Mouse (Mus musculus) induced T-regulatory cell, adult 2 months (primary cell): Measurements from ENCODE around the gene Idnk.

Experiments
- DNase-seq: peaks from one replicate; pipeline ENCODE4 v3.0.0-alpha.2; 2012; ENCODE audit warnings: low read depth

Gene Idnk

GRCm38 (mm10) chr13:58147760-58148159, 9.7 kb upstream of the Idnk start:
- DNase-seq = no peak

DNA sequence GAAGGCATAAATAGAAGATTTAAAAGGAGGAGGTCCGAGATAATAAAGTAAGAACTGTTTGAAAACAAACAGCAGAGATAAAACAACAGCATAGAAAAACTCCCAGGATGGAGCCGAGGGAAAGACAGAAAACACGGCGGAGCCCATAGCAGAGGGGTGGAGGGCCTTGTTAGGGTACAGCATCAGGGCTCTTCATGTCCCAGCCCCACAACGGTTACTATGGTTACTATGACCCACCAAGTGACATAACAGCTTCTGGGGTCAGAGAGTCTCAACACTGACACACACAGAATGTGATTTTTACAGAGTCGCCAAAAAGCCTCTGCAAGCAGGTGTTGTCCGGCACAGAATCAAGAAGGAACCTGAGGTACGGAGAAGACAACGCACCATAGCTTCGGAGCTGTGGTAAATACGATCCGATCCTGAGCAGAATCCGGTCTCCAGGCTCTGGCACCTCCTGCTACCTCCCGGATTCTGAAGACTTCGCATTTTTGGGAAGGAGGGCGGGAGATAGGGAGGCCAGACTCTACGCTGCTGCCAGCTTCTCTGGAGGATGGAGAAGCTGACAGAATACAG, 9.1 kb upstream of the Idnk start:
- DNase-seq = peak; percentile 57

DNA sequence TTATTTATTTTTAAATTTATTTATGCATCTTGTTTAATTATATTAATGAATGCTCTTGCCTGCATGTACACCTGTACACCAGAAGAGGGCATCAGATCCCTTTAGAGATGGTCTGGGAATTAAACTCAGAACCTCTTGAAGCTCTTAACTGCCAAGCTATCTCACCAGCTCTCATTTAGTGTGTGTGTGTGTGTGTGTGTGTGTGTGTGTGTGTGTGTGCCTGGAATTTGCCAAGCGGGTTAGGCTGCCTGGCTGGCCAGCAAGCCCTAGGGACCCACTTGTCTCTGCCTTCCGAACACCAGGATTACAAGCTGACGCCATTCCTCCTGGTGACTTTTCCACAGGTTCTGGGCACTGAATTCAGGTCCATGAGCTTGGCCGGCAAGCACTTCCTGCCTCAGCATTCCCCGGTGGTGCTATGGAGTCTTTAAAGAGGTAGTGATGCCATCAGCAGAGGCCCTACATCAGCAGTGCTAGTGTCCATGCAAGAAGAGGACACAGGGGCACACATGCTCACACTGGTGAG, 8.4 kb upstream of the Idnk start:
- no peak for DNase-seq

DNA sequence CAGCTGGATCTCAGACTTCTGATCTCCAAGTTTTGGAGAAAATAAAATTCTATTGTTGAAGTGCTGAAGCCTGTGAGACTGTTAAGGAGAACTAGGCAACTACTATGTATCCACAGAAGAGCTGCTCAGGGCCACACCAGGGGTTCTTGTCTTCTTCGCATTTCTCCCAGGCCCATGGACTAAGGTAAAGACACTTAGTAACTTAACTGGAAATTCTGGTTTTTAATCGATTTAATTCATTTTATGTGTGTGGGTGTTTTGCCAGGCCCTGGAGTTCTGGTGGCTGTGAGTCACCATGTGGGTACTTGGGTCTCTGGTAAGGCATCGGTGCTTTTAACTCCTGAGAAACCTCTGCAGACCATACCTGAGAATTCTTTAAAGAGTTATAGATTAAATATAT, 7.8 kb upstream of the Idnk start:
- no peak for DNase-seq

- no peak for DNase-seq
These were observed 7.0 kb upstream of the Idnk start for GRCm38 (mm10) chr13:58150442-58150841.

GRCm38 (mm10) chr13:58156031-58156430, 1.4 kb upstream of the Idnk start:
- DNase-seq = peak; percentile 35

DNA sequence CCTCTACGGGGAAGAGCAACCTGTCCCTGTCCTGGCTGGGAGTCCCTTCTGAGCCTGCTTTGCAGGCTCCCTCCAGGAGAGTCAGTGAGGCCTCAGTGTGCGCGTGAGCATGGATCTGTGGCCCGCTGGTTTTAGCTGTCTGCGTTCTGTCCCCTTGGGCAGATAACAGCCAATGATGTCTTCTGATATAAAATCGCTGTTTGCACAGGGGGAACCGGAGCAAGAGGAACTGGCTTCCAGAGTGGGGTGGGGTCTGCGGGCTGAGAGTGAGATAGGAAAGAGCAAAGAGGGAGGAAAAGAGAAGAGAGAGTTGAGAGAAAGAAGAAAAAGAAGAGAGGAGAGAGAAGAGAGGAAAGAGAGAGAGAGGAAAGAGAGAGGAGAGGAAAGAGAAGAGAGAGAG, 413 bp upstream of the Idnk start:
- no peak for DNase-seq

GRCm38 (mm10) chr13:58158099-58158912, 857 bp downstream of the Idnk start:
- DNase-seq = peak; percentile 96

GRCm38 (mm10) chr13:58160761-58161160, 3.3 kb downstream of the Idnk start:
- no peak for DNase-seq

DNA sequence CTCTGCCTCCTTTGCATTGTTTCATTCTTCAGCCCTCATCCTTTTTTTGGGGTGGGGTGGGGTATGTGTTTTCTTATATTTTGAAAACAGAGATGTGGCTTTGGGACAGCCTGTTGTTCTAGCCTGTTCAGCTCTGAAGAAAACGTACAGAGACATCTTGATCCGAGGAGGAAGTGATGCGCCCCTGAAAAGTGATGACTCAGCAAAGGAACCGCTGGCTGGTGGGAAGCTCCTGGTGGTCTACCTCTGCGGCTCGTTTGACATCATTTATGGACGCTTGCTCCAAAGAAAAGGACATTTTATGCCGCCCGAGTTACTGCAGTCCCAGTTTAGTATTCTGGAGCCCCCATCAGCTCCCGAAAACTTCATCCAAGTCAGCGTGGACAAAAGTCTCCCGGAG, 5.9 kb downstream of the Idnk start:
- no peak for DNase-seq

- no peak for DNase-seq
These were observed 10.7 kb downstream of the Idnk start for GRCm38 (mm10) chr13:58168119-58168518.

GRCm38 (mm10) chr13:58176105-58176504, 18.7 kb downstream of the Idnk start:
- DNase-seq = no peak

DNA sequence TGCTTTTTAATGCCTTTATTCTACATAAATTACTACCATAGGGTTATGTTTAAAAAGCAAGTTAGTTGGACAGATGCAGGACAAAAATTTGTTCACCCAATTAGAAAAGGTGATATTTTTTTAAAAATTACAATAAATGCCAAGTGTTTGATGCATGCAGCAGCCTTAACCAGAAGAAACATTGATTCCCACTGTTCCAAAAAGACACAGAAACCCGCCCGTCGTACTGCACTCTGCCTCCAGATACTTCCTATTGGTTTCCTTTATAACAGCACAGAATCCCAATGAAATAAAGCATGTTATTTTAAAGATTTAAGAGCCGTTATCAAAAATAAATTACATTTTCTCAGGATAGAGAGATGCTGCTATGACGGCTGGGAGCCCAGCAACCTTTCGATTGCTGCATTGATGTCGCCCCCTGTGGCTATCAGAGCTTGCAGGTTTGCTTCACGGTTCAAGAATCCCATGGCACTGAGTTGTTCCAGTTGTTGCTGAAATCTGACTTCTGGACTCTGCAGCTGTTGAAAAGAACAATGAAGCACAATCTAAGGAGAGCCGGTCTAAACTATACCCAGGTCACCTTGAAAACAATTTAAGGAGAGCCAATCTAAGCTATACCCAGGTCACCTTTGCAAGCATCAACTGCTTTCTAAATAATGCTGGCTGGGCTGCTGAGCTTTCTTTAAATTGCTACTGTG, 20.2 kb downstream of the Idnk start:
- DNase-seq = no peak

- DNase-seq = no peak
These were observed 24.4 kb downstream of the Idnk start for GRCm38 (mm10) chr13:58181607-58182551.

- DNase-seq = no peak
These were observed 26.7 kb downstream of the Idnk start for GRCm38 (mm10) chr13:58184111-58184510.

DNA sequence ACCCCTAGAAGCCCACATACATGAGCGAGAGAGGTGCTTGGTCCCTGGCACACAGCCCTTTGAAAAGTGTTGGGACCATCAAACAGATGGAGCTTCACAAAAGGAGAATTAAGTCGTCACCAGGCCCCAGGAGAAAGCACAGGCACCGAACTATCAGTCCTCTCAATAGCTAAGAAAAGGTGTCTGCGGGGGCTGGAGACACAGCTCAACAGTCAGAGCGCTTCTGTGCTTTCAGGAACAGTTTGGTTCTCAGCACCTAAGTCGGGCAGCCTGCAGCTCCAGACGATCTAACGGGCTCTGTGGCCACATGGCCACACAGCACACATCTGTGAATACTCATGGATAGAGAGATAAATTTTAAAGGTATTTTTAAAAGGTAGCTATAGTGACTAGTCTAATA, 28.8 kb downstream of the Idnk start:
- no peak for DNase-seq

GRCm38 (mm10) chr13:58187751-58188150, 30.3 kb downstream of the Idnk start:
- DNase-seq = no peak

DNA sequence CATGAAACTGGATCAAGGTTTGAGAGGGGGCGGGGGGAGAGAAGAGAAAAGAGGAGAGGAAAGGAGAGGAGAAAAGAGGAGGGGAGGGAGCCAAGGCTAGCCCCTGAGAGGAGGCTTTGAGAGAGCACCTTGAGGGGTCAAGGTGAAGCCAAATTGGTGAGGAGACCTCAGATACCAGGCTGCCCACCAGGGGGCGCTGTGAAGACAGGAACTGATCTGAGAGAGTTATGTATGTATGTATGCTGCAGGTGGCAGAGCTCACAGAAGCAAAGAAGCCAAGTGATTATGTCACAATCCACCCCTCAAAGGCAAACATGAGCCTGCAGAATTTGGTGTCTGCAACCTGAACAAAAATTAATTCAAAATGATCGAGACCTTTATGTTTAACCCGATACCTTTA, 31.0 kb downstream of the Idnk start:
- DNase-seq = peak; percentile 90

DNA sequence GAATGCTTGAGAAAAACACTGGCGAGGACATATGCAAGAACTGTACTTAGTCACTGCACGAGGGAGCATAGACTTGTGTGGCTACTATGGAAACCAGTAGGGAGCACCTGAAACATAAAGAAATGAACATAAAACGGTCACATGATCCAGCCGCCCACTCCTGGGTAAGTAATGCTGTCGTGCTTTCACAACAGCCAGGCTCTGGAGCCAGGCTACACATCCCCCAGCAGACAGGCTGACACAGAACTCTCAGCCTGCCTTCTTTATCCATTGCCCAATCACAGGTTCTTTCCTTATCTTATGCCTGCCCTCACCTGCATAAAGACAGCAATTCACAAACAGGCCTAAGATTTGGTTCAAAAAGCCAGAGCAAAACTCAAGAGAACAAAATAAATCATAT, 32.0 kb downstream of the Idnk start:
- no peak for DNase-seq

DNA sequence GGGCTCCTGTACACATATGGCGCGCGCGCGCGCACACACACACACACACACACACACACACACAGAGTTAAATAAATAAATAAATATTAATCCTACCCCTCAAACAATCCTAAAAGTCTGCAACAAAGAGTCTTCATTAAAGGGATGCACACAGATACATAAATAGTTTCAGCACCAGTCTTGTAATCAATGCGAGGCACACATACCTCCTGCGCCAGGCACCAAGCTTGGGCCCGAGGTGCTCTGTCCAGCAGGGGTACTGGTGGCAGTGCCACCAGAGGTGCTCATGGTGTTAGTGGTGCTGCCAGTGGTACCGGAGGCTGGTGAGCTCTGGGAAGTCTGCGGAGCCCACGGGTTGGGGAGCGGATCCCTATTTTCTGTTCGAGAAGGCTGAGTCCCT, 34.1 kb downstream of the Idnk start:
- no peak for DNase-seq

DNA sequence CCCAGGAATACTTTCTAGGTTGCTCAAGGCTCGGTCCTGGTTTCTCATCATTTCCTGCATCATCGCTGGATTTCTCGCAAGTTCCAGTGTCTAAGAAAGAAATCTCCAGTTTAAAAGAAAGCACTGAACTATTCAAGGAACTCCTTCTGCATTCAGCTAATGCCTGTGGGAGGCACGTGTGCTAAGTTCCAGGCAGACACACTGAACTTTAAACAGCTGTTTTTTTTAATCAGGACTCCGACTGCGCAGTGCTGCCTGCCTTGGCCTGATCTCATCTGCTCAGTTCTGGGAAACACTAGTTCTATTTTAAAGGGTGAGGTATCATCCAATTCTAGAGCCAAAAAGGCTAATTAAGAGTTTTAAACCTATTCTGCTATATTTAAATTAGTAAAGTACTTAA, 34.7 kb downstream of the Idnk start:
- DNase-seq = no peak

DNA sequence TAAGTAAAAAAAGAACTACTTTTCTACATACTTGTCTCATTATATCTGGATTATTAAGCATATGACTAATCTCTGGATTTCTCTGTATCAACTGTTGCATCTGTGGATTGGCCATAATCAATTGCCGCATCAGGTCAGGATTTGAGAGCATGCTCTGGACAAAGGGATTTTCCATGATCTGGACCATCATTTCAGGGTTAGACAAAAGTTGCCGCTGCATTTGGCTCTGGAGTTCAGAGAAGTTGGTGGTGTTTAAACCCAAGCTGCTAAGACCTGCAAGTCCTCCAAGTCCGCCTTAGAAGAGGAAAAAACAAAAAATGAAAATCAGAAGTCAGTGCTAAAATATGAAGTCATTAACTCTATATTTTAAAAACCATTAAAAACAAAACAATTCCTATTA, 35.8 kb downstream of the Idnk start:
- DNase-seq = no peak
